Mouse (Mus musculus): ENCODE results near the gene Slc1a2.

Slc1a2 gene

GRCm38 (mm10) chr2:102712049-102712448, 53.6 kb downstream of the Slc1a2 start:
- in situ Hi-C loops (cut with MboI, MseI) = no loop called here

- in situ Hi-C loops (cut with MboI, MseI) = no loop called here
Observed at GRCm38 (mm10) chr2:102712678-102713628, 54.5 kb downstream of the Slc1a2 start.

- in situ Hi-C loops (cut with MboI, MseI) = no loop called here
Observed at GRCm38 (mm10) chr2:102714320-102714719, 55.9 kb downstream of the Slc1a2 start.

- in situ Hi-C loops (cut with MboI, MseI) = no loop called here
Observed at GRCm38 (mm10) chr2:102715754-102716153, 57.3 kb downstream of the Slc1a2 start.

- in situ Hi-C loops (cut with MboI, MseI) = no loop called here
Observed at GRCm38 (mm10) chr2:102721859-102722258, 63.4 kb downstream of the Slc1a2 start.

- in situ Hi-C loops (cut with MboI, MseI) = no loop called here
Observed at GRCm38 (mm10) chr2:102725054-102725453, 66.6 kb downstream of the Slc1a2 start.

GRCm38 (mm10) chr2:102730386-102730785, 71.9 kb downstream of the Slc1a2 start:
- in situ Hi-C loops (cut with MboI, MseI) = no loop called here

- in situ Hi-C loops (cut with MboI, MseI) = no loop called here
Observed at GRCm38 (mm10) chr2:102730788-102731187, 72.3 kb downstream of the Slc1a2 start.

- in situ Hi-C loops (cut with MboI, MseI) = no loop called here
Observed at GRCm38 (mm10) chr2:102733128-102733527, 74.7 kb downstream of the Slc1a2 start.

- in situ Hi-C loops (cut with MboI, MseI) = no loop called here
Observed at GRCm38 (mm10) chr2:102734055-102734454, 75.6 kb downstream of the Slc1a2 start.

- in situ Hi-C loops (cut with MboI, MseI) = loop anchor here (5.0 kb wide), 1 partner anchor 53 kb away; no protein-coding TSS in a partner anchor
Observed at GRCm38 (mm10) chr2:102735031-102735430, 76.6 kb downstream of the Slc1a2 start.

- in situ Hi-C loops (cut with MboI, MseI) = loop anchor here (5.0 kb wide), 1 partner anchor 54 kb away; no protein-coding TSS in a partner anchor
Observed at GRCm38 (mm10) chr2:102735811-102736210, 77.4 kb downstream of the Slc1a2 start.

- in situ Hi-C loops (cut with MboI, MseI) = loop anchor here (5.0 kb wide), 1 partner anchor 54 kb away; no protein-coding TSS in a partner anchor
Observed at GRCm38 (mm10) chr2:102736490-102736889, 78.0 kb downstream of the Slc1a2 start.

- in situ Hi-C loops (cut with MboI, MseI) = loop anchor here (5.0 kb wide), 1 partner anchor 57 kb away; no protein-coding TSS in a partner anchor
Observed at GRCm38 (mm10) chr2:102738852-102739251, 80.4 kb downstream of the Slc1a2 start.

- in situ Hi-C loops (cut with MboI, MseI) = no loop called here
Observed at GRCm38 (mm10) chr2:102742685-102743084, 84.2 kb downstream of the Slc1a2 start.

GRCm38 (mm10) chr2:102743918-102744696, 85.6 kb downstream of the Slc1a2 start:
- in situ Hi-C loops (cut with MboI, MseI) = no loop called here

GRCm38 (mm10) chr2:102745259-102745906, 86.9 kb downstream of the Slc1a2 start:
- in situ Hi-C loops (cut with MboI, MseI) = loop anchor here (5.0 kb wide), 1 partner anchor 67 kb away; no protein-coding TSS in a partner anchor

GRCm38 (mm10) chr2:102747758-102748157, 89.3 kb downstream of the Slc1a2 start:
- in situ Hi-C loops (cut with MboI, MseI) = loop anchor here (5.0 kb wide), 1 partner anchor 65 kb away; no protein-coding TSS in a partner anchor

GRCm38 (mm10) chr2:102749926-102750325, 91.5 kb downstream of the Slc1a2 start:
- in situ Hi-C loops (cut with MboI, MseI) = loop anchor here (5.0 kb wide), 1 partner anchor 62 kb away; no protein-coding TSS in a partner anchor

GRCm38 (mm10) chr2:102751846-102752245, 93.4 kb downstream of the Slc1a2 start:
- in situ Hi-C loops (cut with MboI, MseI) = no loop called here

- in situ Hi-C loops (cut with MboI, MseI) = no loop called here
Observed at GRCm38 (mm10) chr2:102757241-102757860, 98.9 kb downstream of the Slc1a2 start.
